Mouse (Mus musculus) CH12.LX (cell line): ENCODE results near the gene Hist1h1t. TPM values are rescaled to one million over a fixed set of nuclear protein-coding genes. Genes with fewer than 3 reads are reported as not detected.

Experiments
- DNase-seq: peaks from one replicate; pipeline ENCODE4 v3.0.0-alpha.2; 2013; ENCODE audit errors: extremely low read depth
- H3K27ac ChIP-seq: 2 replicates; pipeline ENCODE4 v1.5.1; 2012; ENCODE audit warnings: low read depth, mild to moderate bottlenecking, control low read depth, moderate library complexity; ENCODE audit not compliant: insufficient read depth
- H3K27me3 ChIP-seq: replicated peaks from 2 replicates; pipeline ENCODE3; 2012; ENCODE audit warnings: inconsistent platforms
- H3K36me3 ChIP-seq, 2 experiments: replicated peaks in 1 of 2; 2 replicates each; pipeline versions ENCODE3 to v1.6.1; 2012; ENCODE audit warnings: inconsistent platforms in 1 of 2, low read length in 1 of 2, mild to moderate bottlenecking in 1 of 2, mixed read lengths in 1 of 2, moderate library complexity in 1 of 2; ENCODE audit not compliant: control insufficient read depth in 1 of 2, insufficient read depth in 1 of 2
- H3K4me1 ChIP-seq, 2 experiments: 2 replicates each; pipeline ENCODE4 v1.6.1; 2012; ENCODE audit warnings: inconsistent platforms in 1 of 2, moderate library complexity in 1 of 2; ENCODE audit not compliant: insufficient read depth in 2 of 2, control insufficient read depth in 1 of 2
- H3K4me2 ChIP-seq: 2 replicates; pipeline ENCODE4 v1.6.1; 2012; ENCODE audit warnings: low read depth, mild to moderate bottlenecking, control low read depth; ENCODE audit not compliant: poor library complexity, insufficient read depth, severe bottlenecking
- H3K4me3 ChIP-seq, 3 experiments: fragments of 150-350 bp in 1 of 3; sonication (generic) in 1 of 3; replicated peaks in 1 of 3; 2 replicates each; pipeline versions ENCODE3 to v1.5.1; 2011 to 2012; ENCODE audit warnings: low read depth in 2 of 3, low read length in 2 of 3, mild to moderate bottlenecking in 2 of 3, moderate library complexity in 2 of 3, control low read depth in 1 of 3, improper control_type of control experiment in 1 of 3, inconsistent platforms in 1 of 3, mixed read lengths in 1 of 3; ENCODE audit not compliant: poor library complexity in 1 of 3
- H3K79me2 ChIP-seq: replicated peaks from 2 replicates; pipeline ENCODE4 v1.6.1; 2012; ENCODE audit warnings: mild to moderate bottlenecking, moderate library complexity; ENCODE audit not compliant: control insufficient read depth, poor library complexity, insufficient read depth, severe bottlenecking; ENCODE audit errors: extremely low read depth
- H3K9ac ChIP-seq: 2 replicates; pipeline ENCODE4 v1.6.1; 2012; ENCODE audit warnings: low read depth, mild to moderate bottlenecking, control low read depth, moderate library complexity; ENCODE audit not compliant: insufficient read depth
- H3K9me3 ChIP-seq: replicated peaks from 2 replicates; pipeline ENCODE3; 2012; ENCODE audit warnings: low read length, inconsistent platforms, mixed read lengths
- BHLHE40 ChIP-seq: IDR thresholded peaks from 2 replicates; pipeline ENCODE4 v1.6.1; 2011; ENCODE audit warnings: mild to moderate bottlenecking, low read depth, low read length, improper control_type of control experiment
- CHD1 ChIP-seq: IDR thresholded peaks from 2 replicates; pipeline ENCODE4 v1.6.1; 2012; ENCODE audit warnings: low read depth, low read length, improper control_type of control experiment, inconsistent platforms
- CHD2 ChIP-seq: IDR thresholded peaks from 2 replicates; pipeline ENCODE4 v1.6.1; 2011; ENCODE audit warnings: low read length, improper control_type of control experiment
- E2F4 ChIP-seq: IDR thresholded peaks from 2 replicates; pipeline ENCODE4 v1.6.1; 2011; ENCODE audit warnings: low read depth, low read length, improper control_type of control experiment; ENCODE audit not compliant: insufficient replicate concordance
- ELF1 ChIP-seq: IDR thresholded peaks from 2 replicates; pipeline ENCODE4 v1.6.1; 2014; ENCODE audit warnings: low read depth, mild to moderate bottlenecking, inconsistent platforms, low read length, improper control_type of control experiment
- EP300 ChIP-seq: IDR thresholded peaks from 2 replicates; pipeline ENCODE4 v1.6.1; 2011; ENCODE audit warnings: low read length, improper control_type of control experiment
- ETS1 ChIP-seq: conservative IDR thresholded peaks from 2 replicates; pipeline ENCODE4 v1.6.1; 2012; ENCODE audit warnings: low read depth, mild to moderate bottlenecking, inconsistent platforms, low read length, improper control_type of control experiment, moderate library complexity
- HCFC1 ChIP-seq: IDR thresholded peaks from 2 replicates; pipeline ENCODE4 v1.6.1; 2012; ENCODE audit warnings: low read depth, mild to moderate bottlenecking, inconsistent platforms, low read length, improper control_type of control experiment
- IRF4 ChIP-seq: IDR thresholded peaks from 2 replicates; pipeline ENCODE4 v1.6.1; 2014; ENCODE audit warnings: low read depth, mild to moderate bottlenecking, inconsistent platforms, low read length, improper control_type of control experiment
- JUN ChIP-seq: IDR thresholded peaks from 2 replicates; pipeline ENCODE4 v1.6.1; 2011; ENCODE audit warnings: low read depth, mild to moderate bottlenecking, low read length, improper control_type of control experiment, moderate library complexity; ENCODE audit not compliant: insufficient read depth
- JUND ChIP-seq: conservative IDR thresholded peaks from 2 replicates; pipeline ENCODE4 v1.6.1; 2011; ENCODE audit warnings: low read depth, low read length, improper control_type of control experiment
- KAT2A ChIP-seq: IDR thresholded peaks from 2 replicates; pipeline ENCODE4 v1.6.1; 2012; ENCODE audit warnings: low read length, improper control_type of control experiment, inconsistent platforms; ENCODE audit not compliant: insufficient replicate concordance
- MAFK ChIP-seq: IDR thresholded peaks from 2 replicates; pipeline ENCODE4 v1.6.1; 2011; ENCODE audit warnings: low read length, improper control_type of control experiment; ENCODE audit not compliant: insufficient replicate concordance
- MAX ChIP-seq: IDR thresholded peaks from 2 replicates; pipeline ENCODE4 v1.6.1; 2011; ENCODE audit warnings: low read length, improper control_type of control experiment
- MAZ ChIP-seq: IDR thresholded peaks from 2 replicates; pipeline ENCODE4 v1.6.1; 2012; ENCODE audit warnings: low read depth, mild to moderate bottlenecking, inconsistent platforms, low read length, improper control_type of control experiment, moderate library complexity
- MEF2A ChIP-seq: IDR thresholded peaks from 2 replicates; pipeline ENCODE4 v1.6.1; 2014; ENCODE audit warnings: low read depth, mild to moderate bottlenecking, inconsistent platforms, low read length, improper control_type of control experiment, borderline replicate concordance
- MXI1 ChIP-seq: IDR thresholded peaks from 2 replicates; pipeline ENCODE4 v1.6.1; 2011; ENCODE audit warnings: mild to moderate bottlenecking, low read depth, low read length, improper control_type of control experiment
- NELFE ChIP-seq: IDR thresholded peaks from 2 replicates; pipeline ENCODE4 v1.6.1; 2011; ENCODE audit warnings: low read depth, low read length, improper control_type of control experiment
- NRF1 ChIP-seq: IDR thresholded peaks from 2 replicates; pipeline ENCODE4 v1.6.1; 2014; ENCODE audit warnings: low read depth, mild to moderate bottlenecking, inconsistent platforms, low read length, improper control_type of control experiment, moderate library complexity
- PAX5 ChIP-seq: IDR thresholded peaks from 2 replicates; pipeline ENCODE4 v1.6.1; 2012; ENCODE audit warnings: low read length, inconsistent platforms, mixed read lengths
- POLR2A ChIP-seq: IDR thresholded peaks from 2 replicates; pipeline ENCODE4 v1.6.1; 2011; ENCODE audit warnings: low read depth, mild to moderate bottlenecking, improper control_type of control experiment, low read length
- POLR2AphosphoS2 ChIP-seq: IDR thresholded peaks from 2 replicates; pipeline ENCODE4 v1.6.1; 2011; ENCODE audit warnings: low read depth, low read length, improper control_type of control experiment
- RAD21 ChIP-seq: IDR thresholded peaks from 2 replicates; pipeline ENCODE4 v1.6.1; 2011; ENCODE audit warnings: low read depth, mild to moderate bottlenecking, low read length, improper control_type of control experiment, moderate library complexity
- RCOR1 ChIP-seq: conservative IDR thresholded peaks from 2 replicates; pipeline ENCODE4 v1.6.1; 2012; ENCODE audit warnings: low read depth, mild to moderate bottlenecking, inconsistent platforms, low read length, improper control_type of control experiment
- SIN3A ChIP-seq: IDR thresholded peaks from 2 replicates; pipeline ENCODE4 v1.6.1; 2012; ENCODE audit warnings: low read length, improper control_type of control experiment, inconsistent platforms
- SMC3 ChIP-seq: IDR thresholded peaks from 2 replicates; pipeline ENCODE4 v1.6.1; 2011; ENCODE audit warnings: low read depth, low read length, improper control_type of control experiment
- TBP ChIP-seq: conservative IDR thresholded peaks from 2 replicates; pipeline ENCODE4 v1.6.1; 2011; ENCODE audit warnings: low read depth, low read length, improper control_type of control experiment
- TCF12 ChIP-seq: IDR thresholded peaks from 2 replicates; pipeline ENCODE4 v1.6.1; 2014; ENCODE audit warnings: low read depth, mild to moderate bottlenecking, inconsistent platforms, low read length, improper control_type of control experiment
- UBTF ChIP-seq: IDR thresholded peaks from 2 replicates; pipeline ENCODE4 v1.6.1; 2012; ENCODE audit warnings: low read depth, mild to moderate bottlenecking, inconsistent platforms, low read length, improper control_type of control experiment, moderate library complexity
- USF1 ChIP-seq: IDR thresholded peaks from 2 replicates; pipeline ENCODE4 v1.6.1; 2014; ENCODE audit warnings: low read depth, mild to moderate bottlenecking, inconsistent platforms, low read length, improper control_type of control experiment
- USF2 ChIP-seq: conservative IDR thresholded peaks from 2 replicates; pipeline ENCODE4 v1.6.1; 2011; ENCODE audit warnings: low read depth, low read length, improper control_type of control experiment
- ZC3H11A ChIP-seq: IDR thresholded peaks from 2 replicates; pipeline ENCODE4 v1.6.1; 2012; ENCODE audit warnings: low read depth, mild to moderate bottlenecking, inconsistent platforms, low read length, improper control_type of control experiment
- ZKSCAN1 ChIP-seq: IDR thresholded peaks from 2 replicates; pipeline ENCODE4 v1.6.1; 2012; ENCODE audit warnings: low read depth, inconsistent platforms, low read length, improper control_type of control experiment, borderline replicate concordance
- ZMIZ1 ChIP-seq: IDR thresholded peaks from 2 replicates; pipeline ENCODE4 v1.6.1; 2012; ENCODE audit warnings: low read depth, mild to moderate bottlenecking, inconsistent platforms, low read length, improper control_type of control experiment
- ZNF384 ChIP-seq: IDR thresholded peaks from 2 replicates; pipeline ENCODE4 v1.6.1; 2012; ENCODE audit warnings: low read depth, low read length, improper control_type of control experiment, inconsistent platforms
- dilution Hi-C: fragments of 300-500 bp; cut with MboI; formaldehyde crosslinking; loops from 2 replicates; pipeline ENCODE4 v1.14.3; 2020; ENCODE audit warnings: low sequenced_read_pairs; ENCODE audit not compliant: extremely low pct_unique_long_range_greater_than_20kb, extremely low pct_ligation_motif_present
- in situ Hi-C: fragments of 300-500 bp; cut with MboI; formaldehyde crosslinking; loops from 3 replicates; pipeline ENCODE4 v1.14.3; 2019; ENCODE audit warnings: low sequenced_read_pairs, low pct_ligation_motif_present, low pct_unique_long_range_greater_than_20kb, mixed read lengths
- polyA plus RNA-seq: library from polyadenylated mRNA; unstranded; fragments of >175 nt; gene quantifications from 2 replicates; pipeline ENCODE4 v1.2.1, GENCODE M21; 2012; ENCODE audit warnings: low read depth; ENCODE audit not compliant: insufficient read length
- total RNA-seq, 2 experiments: library from RNA; depleted of rRNA; stranded (reverse); fragments of 300-350 nt in 1 of 2; fragments of >200 nt in 1 of 2; gene quantifications; 2 replicates each; pipeline ENCODE4 v1.2.3; 2012 to 2014

Hist1h1t gene
- total and polyA plus RNA-seq, 3 experiments = 0.38 TPM; not detected in 2

DNA sequence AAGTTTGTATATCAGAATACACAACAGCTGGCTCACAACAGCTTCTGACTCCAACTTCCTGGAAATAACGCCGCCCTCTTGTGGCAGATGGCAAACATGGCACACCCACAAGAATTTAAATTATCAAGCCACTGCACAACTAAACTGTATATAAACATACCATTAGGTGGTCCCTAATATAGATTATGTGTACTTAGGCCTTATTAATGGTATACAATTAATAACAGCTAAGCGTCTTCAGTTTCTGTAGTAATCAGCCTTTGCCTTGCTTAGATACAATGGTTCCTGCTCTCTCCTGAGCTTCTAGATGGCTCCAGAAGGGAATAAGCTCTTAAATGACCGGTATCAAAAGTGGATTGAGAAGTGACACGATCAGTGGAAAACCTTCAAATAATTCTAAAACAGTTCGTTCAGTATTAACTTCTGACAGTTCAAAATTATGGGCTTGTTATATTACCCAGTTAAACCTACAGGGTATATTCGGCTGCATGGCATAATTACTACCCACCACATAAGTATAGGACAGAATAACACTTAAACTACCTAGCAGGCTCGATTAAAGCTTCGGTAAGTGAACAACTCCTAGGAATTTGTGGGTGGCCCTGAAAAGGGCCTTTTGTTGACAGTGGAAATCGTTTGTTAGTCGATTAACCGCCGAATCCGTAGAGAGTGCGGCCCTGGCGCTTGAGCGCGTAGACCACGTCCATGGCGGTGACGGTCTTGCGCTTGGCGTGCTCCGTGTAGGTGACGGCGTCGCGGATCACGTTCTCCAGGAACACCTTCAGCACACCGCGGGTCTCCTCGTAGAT is 2.1 kb downstream of the Hist1h1t start (continued):
- TF ChIP-seq ZKSCAN1 (no peak), SMC3 (peak; percentile 71), EP300 (no peak)

DNA sequence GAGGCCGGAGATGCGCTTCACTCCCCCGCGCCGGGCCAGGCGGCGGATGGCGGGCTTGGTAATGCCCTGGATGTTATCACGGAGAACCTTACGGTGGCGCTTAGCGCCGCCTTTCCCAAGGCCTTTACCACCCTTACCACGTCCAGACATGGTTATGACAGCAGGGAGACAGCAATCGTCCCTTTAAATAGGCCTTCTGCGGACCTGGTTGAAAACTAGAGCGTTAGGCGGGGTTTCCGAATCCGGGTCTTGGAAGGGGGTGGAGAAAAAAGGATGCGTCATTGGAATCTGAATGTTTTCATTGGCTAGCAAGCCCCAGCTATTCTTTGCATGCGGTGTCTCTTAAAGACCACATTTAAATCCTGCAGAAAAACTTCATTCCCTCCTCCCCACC is 2.7 kb downstream of the Hist1h1t start, which contains the start of gene Hist1h4c:
Gene Hist1h4c, minus strand, starts transcription at position 155 of the 394 bp plus-strand sequence.
- no peaks in the 10 kb centered on the region for H3K79me2 ChIP-seq
- H3K9ac ChIP-seq = peak within 1 kb of the TSS; percentile 67
- H3K27ac ChIP-seq = peak within 1 kb of the TSS; percentile 89
- no peaks in the 10 kb centered on the region for H3K36me3 ChIP-seq
- H3K4me2 ChIP-seq = peak within 1 kb of the TSS; percentile 93; the same call in 1 of the 2 replicates
- H3K9me3 ChIP-seq = no peaks in the 10 kb centered on the region
- dilution Hi-C loops = loop anchor here (10.0 kb wide), 1 partner anchor 47 kb away; the partner anchor contains the start of genes Hist1h2bb and Hist1h3c
- peaks cover 2 to 49% of the 10 kb centered on the region in 2 experiments; a peak in 2 of 4 replicates for H3K4me1 ChIP-seq
- DNase-seq = peak; percentile 98
- H3K27me3 ChIP-seq = no peaks in the 10 kb centered on the region
- H3K4me3 ChIP-seq = peak within 1 kb of the TSS; percentile 26 to 47 (median 32)
- in situ Hi-C loops = no loop called here
- no peak for TF ChIP-seq EP300
- no peak for TF ChIP-seq MAFK
- TF ChIP-seq KAT2A = 0 out of 2 replicates have a peak, but pooled peaks have one; percentile 0
- TF ChIP-seq BHLHE40 = peak; percentile 37; the same call in 1 of the 2 replicates
- TF ChIP-seq ZMIZ1 = peak; percentile 100
- TF ChIP-seq ETS1 = peak; percentile 51; the same call in 1 of the 2 replicates
- peak; percentile 27; the same call in 1 of the 2 replicates for TF ChIP-seq ZNF384
- TF ChIP-seq TCF12 = peak; percentile 95
- TF ChIP-seq CHD1 = 0 out of 2 replicates have a peak, but pooled peaks have one; percentile 18
- no peak for TF ChIP-seq PAX5
- TF ChIP-seq MAZ = peak; percentile 83
- no peak for TF ChIP-seq RAD21
- TF ChIP-seq MAX = peak; percentile 52; the same call in 1 of the 2 replicates
- TF ChIP-seq NRF1 = peak; percentile 50; the same call in 1 of the 2 replicates
- peak; percentile 77; the same call in 1 of the 2 replicates for TF ChIP-seq E2F4
- peak; percentile 100 for TF ChIP-seq POLR2A
- TF ChIP-seq ZC3H11A = no peak
- TF ChIP-seq NELFE = peak; percentile 100
- TF ChIP-seq TBP = peak; percentile 99
- TF ChIP-seq JUN = no peak
- peak; percentile 99 for TF ChIP-seq POLR2AphosphoS2
- peak; percentile 98 for TF ChIP-seq RCOR1
- peak; percentile 64 for TF ChIP-seq MEF2A
- TF ChIP-seq SMC3 = no peak
- no peak for TF ChIP-seq USF1
- peak; percentile 62; the same call in 1 of the 2 replicates for TF ChIP-seq CHD2
- TF ChIP-seq IRF4 = peak; percentile 16; the same call in 1 of the 2 replicates
- TF ChIP-seq ELF1 = no peak; the same call in 1 of the 2 replicates
- no peak for TF ChIP-seq ZKSCAN1
- TF ChIP-seq JUND = peak; percentile 17; the same call in 1 of the 2 replicates
- peak; percentile 98 for TF ChIP-seq UBTF
- no peak for TF ChIP-seq USF2
- TF ChIP-seq MXI1 = peak; percentile 87
- peak; percentile 87 for TF ChIP-seq HCFC1
- TF ChIP-seq SIN3A = peak; percentile 98
